Mouse (Mus musculus) midbrain, embryonic 12.5 days (tissue): ENCODE data around the gene Ndufa11. TPM values are rescaled to one million over a fixed set of nuclear protein-coding genes. Genes with fewer than 3 reads are reported as not detected.

ENCODE experiments used
- ATAC-seq: fragments of 200-750 bp; cut with Nextera tagmentation; 2 replicates; pipeline ENCODE4 v1.8.0; 2017; ENCODE audit warnings: low read depth, moderate TSS enrichment, moderate library complexity; ENCODE audit not compliant: low FRiP score
- H3K27ac ChIP-seq: fragments of 300-500 bp; sonication (generic); replicated peaks from 2 replicates; pipeline ENCODE4 v1.5.1; 2016; ENCODE audit warnings: mild to moderate bottlenecking
- H3K27me3 ChIP-seq: fragments of 300-500 bp; sonication (generic); 2 replicates; pipeline ENCODE4 v1.6.1; 2016; ENCODE audit warnings: mild to moderate bottlenecking
- H3K36me3 ChIP-seq: fragments of 300-500 bp; sonication (generic); 2 replicates; pipeline ENCODE4 v1.6.1; 2016
- H3K4me1 ChIP-seq: fragments of 300-500 bp; sonication (generic); 2 replicates; pipeline ENCODE4 v1.6.1; 2016
- H3K4me2 ChIP-seq: fragments of 300-500 bp; sonication (generic); replicated peaks from 2 replicates; pipeline ENCODE4 v1.6.1; 2016; ENCODE audit warnings: mild to moderate bottlenecking, moderate library complexity
- H3K4me3 ChIP-seq: fragments of 300-500 bp; sonication (generic); 2 replicates; pipeline ENCODE4 v1.5.1; 2016; ENCODE audit warnings: mild to moderate bottlenecking
- H3K9ac ChIP-seq: fragments of 300-500 bp; sonication (generic); replicated peaks from 2 replicates; pipeline ENCODE4 v1.6.1; 2016; ENCODE audit warnings: mild to moderate bottlenecking, moderate library complexity
- H3K9me3 ChIP-seq: fragments of 300-500 bp; sonication (generic); 2 replicates; pipeline ENCODE4 v1.6.1; 2016; ENCODE audit warnings: mild to moderate bottlenecking
- WGBS: fragments of 180-500 bp; shearing (Covaris S2); methylation state at CpG from one replicate; pipeline ENCODE4 v1.1.7; 2016; 5-methylcytosine and 5-hydroxymethylcytosine counted together
- polyA plus RNA-seq: library from polyadenylated mRNA; unstranded; fragments of >200 nt; fragmentation: Nextera tagmentation; extraction: Ambion mirVana; gene quantifications from 2 replicates; pipeline ENCODE4 v1.2.1, GENCODE M21; 2016

Gene Ndufa11
- polyA plus RNA-seq, 1 experiment from 2014 or later = 338 TPM

DNA sequence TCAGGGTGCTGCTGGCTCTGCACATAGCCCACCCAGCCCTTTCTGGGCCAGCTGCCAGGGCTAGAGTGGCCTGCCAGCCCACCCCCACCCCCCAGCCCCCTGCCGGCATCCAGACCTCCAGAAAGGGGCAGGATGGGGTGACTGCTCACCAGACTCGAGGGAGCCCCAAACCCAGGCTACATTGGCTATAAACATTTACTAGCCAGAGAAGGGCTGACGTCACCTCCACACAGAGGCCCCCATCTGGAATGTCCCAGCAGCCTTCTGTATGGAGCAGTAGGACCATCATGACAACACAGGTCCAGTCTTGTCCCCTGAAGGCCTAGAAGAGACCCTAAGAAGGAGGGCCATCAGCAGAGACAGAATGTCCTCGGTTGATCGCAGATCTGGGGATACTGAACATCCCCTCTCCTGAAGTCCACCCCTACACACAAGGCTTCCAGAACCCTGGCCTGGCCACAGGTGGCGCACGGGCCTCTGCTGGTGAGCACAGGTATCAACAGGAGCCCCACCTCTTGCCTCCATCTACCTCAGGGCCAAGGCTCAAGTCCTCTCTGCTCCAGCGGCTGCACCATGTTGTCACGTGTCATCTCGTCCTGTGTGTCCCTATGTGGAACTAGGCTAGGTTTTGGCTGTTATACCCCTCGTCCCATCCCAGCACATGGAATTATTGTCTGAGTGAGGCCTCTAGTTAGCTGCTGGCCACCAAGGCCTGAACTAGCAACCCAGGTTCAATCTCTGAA lies 6.0 kb downstream of the Ndufa11 start:
- no peak for ATAC-seq
- H3K4me3 ChIP-seq = no peak overlapping the region
- H3K9me3 ChIP-seq = no peaks in the 10 kb centered on the region
- WGBS = 87% methylated on average over 11 of the region's 11 CpGs
- H3K36me3 ChIP-seq = peaks cover 38% of the 10 kb centered on the region
- no peak overlapping the region for H3K4me2 ChIP-seq
- H3K27ac ChIP-seq = no peak overlapping the region
- peaks cover 23% of the 10 kb centered on the region for H3K4me1 ChIP-seq
- H3K27me3 ChIP-seq = no peaks in the 10 kb centered on the region; the same call in 1 of the 2 replicates
- no peak overlapping the region for H3K9ac ChIP-seq

DNA sequence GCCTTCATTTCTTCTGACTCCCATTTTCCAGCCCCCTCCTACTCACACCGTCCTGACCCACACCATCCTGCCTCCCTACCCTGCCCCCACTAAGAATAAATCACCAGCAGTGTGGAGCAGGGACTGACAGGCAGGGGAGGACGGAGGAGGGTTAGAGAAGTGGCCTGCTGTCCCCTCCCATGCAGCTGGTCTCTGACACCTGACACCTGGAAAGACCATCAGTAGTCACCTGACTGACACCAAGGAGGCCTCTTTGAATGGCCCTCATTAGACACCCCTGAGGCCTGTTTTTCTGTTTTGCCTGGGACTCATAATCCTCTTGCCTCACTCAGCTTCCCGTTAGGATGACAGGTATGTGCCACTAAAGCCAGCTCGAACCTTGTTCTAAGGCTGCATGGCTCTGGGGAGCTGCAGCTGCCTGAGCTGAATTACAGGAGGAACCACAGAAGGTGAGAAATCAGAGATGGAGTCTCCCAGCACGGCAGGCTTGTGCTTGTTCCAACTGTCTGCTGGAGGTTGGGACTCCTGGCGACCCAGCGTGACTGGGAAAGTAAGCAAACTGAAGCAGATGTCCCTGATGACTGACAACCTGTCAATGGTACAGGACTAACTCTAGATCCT lies 9.6 kb downstream of the Ndufa11 start:
- WGBS = 12% methylated on average over 7 of the region's 7 CpGs
- H3K4me2 ChIP-seq = no peak overlapping the region
- no peak overlapping the region for H3K4me3 ChIP-seq

GRCm38 (mm10) chr17:56727659-56728058 lies 10.1 kb downstream of the Ndufa11 start:
- no peak overlapping the region for H3K4me3 ChIP-seq
- H3K36me3 ChIP-seq = peaks cover 18% of the 10 kb centered on the region
- 11% methylated on average over 12 of the region's 12 CpGs for WGBS
- H3K4me1 ChIP-seq = peaks cover 18% of the 10 kb centered on the region; the same call in 1 of the 2 replicates
- H3K27me3 ChIP-seq = no peaks in the 10 kb centered on the region; the same call in 1 of the 2 replicates
- H3K9me3 ChIP-seq = no peaks in the 10 kb centered on the region
- no peak overlapping the region for H3K9ac ChIP-seq
- no peak for ATAC-seq
- H3K27ac ChIP-seq = no peak overlapping the region
- H3K4me2 ChIP-seq = no peak overlapping the region

More for the DNA sequence above, 9.6 kb downstream of the Ndufa11 start:
- no peaks in the 10 kb centered on the region; the same call in 1 of the 2 replicates for H3K27me3 ChIP-seq
- H3K9ac ChIP-seq = no peak overlapping the region
- no peak overlapping the region for H3K27ac ChIP-seq
- H3K4me1 ChIP-seq = peaks cover 18% of the 10 kb centered on the region; the same call in 1 of the 2 replicates
- H3K9me3 ChIP-seq = no peaks in the 10 kb centered on the region
- no peak for ATAC-seq
- H3K36me3 ChIP-seq = peaks cover 23% of the 10 kb centered on the region

GRCm38 (mm10) chr17:56728117-56728516 lies 10.6 kb downstream of the Ndufa11 start:
- 45% methylated on average over 12 of the region's 12 CpGs for WGBS
- peaks cover 18% of the 10 kb centered on the region; the same call in 1 of the 2 replicates for H3K4me1 ChIP-seq
- no peak overlapping the region for H3K4me3 ChIP-seq

DNA sequence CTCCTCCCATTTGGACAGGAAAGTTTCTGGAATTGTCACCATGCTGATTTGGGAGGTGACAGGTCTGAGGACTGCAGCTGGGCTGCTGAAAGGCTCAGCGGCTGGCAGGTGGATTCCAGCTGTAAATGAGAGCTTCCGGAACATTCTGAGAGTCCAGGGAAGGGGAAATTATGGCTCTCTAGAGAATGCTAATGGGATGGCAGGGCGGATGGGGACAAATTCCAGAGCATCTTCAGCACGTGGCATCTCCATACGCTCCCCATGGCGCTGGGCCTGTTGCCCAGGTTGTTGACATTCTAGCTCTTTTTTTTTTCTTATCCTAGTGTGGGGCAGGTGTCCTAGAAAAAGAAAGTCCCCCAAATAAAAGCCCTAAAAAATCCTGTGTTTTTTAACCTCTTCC lies 11.6 kb downstream of the Ndufa11 start:
- Histone ChIP-seq H3K9me3 (no peaks in the 10 kb centered on the region), H3K4me1 (peaks cover 18% of the 10 kb centered on the region; the same call in 1 of the 2 replicates), H3K4me3 (no peak overlapping the region), H3K4me2 (no peak overlapping the region), H3K27ac (no peak overlapping the region), H3K9ac (no peak overlapping the region), H3K36me3 (peaks cover 3% of the 10 kb centered on the region; the same call in 1 of the 2 replicates), H3K27me3 (no peaks in the 10 kb centered on the region; the same call in 1 of the 2 replicates)
- WGBS = 64% methylated on average over 6 of the region's 6 CpGs
- no peak for ATAC-seq

More at GRCm38 (mm10) chr17:56728117-56728516, 10.6 kb downstream of the Ndufa11 start:
- Histone ChIP-seq H3K9ac (no peak overlapping the region), H3K27me3 (no peaks in the 10 kb centered on the region; the same call in 1 of the 2 replicates), H3K9me3 (no peaks in the 10 kb centered on the region), H3K4me2 (no peak overlapping the region), H3K27ac (no peak overlapping the region), H3K36me3 (peaks cover 13% of the 10 kb centered on the region)
- ATAC-seq = no peak

GRCm38 (mm10) chr17:56729656-56730055 lies 12.1 kb downstream of the Ndufa11 start:
- 51% methylated on average over 2 of the region's 2 CpGs for WGBS
- Histone ChIP-seq H3K4me3 (no peak overlapping the region), H3K9me3 (no peaks in the 10 kb centered on the region), H3K4me1 (peaks cover 18% of the 10 kb centered on the region; the same call in 1 of the 2 replicates), H3K27me3 (no peaks in the 10 kb centered on the region; the same call in 1 of the 2 replicates), H3K4me2 (no peak overlapping the region), H3K27ac (no peak overlapping the region), H3K36me3 (no peaks in the 10 kb centered on the region), H3K9ac (no peak overlapping the region)
- no peak for ATAC-seq

DNA sequence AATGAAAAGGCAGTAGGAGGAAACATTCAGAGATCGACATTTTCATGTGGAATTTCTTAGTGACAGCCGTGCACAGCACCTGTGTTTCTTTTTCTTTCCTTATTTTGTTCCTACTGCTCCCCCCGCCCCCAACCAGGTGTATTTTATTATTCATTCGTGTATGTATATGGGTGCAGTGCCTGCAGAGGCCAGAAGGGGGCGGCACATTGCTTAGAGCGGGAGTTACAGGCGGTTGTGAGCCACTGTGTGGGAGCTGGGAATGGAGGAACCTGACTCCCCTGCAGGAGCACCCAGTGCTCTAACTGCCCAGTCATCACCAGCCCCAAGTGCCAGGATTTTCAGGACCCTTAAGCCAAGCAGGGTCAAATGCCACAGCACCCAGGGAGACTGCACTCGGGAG lies 19.0 kb downstream of the Ndufa11 start:
- Histone ChIP-seq H3K9ac (no peak overlapping the region), H3K4me1 (no peaks in the 10 kb centered on the region), H3K36me3 (no peaks in the 10 kb centered on the region), H3K27ac (no peak overlapping the region), H3K4me3 (no peak overlapping the region), H3K27me3 (peaks cover 6% of the 10 kb centered on the region; the same call in 1 of the 2 replicates), H3K4me2 (no peak overlapping the region), H3K9me3 (no peaks in the 10 kb centered on the region)
- ATAC-seq = no peak
- 46% methylated on average over 8 of the region's 8 CpGs for WGBS

GRCm38 (mm10) chr17:56738221-56738620 lies 20.7 kb downstream of the Ndufa11 start:
- Histone ChIP-seq H3K4me3 (no peak overlapping the region), H3K27ac (no peak overlapping the region), H3K4me2 (no peak overlapping the region), H3K9ac (no peak overlapping the region), H3K36me3 (no peaks in the 10 kb centered on the region), H3K9me3 (no peaks in the 10 kb centered on the region), H3K4me1 (no peaks in the 10 kb centered on the region), H3K27me3 (peaks cover 6% of the 10 kb centered on the region; the same call in 1 of the 2 replicates)
- ATAC-seq = no peak
- whole genome bisulfite sequencing = 79% methylated on average over 10 of the region's 10 CpGs

- no peak overlapping the region for H3K9ac ChIP-seq
- no peaks in the 10 kb centered on the region for H3K36me3 ChIP-seq
- 86% methylated on average over 17 of the region's 17 CpGs for WGBS
- no peaks in the 10 kb centered on the region for H3K9me3 ChIP-seq
- no peak overlapping the region for H3K4me3 ChIP-seq
- no peak overlapping the region for H3K4me2 ChIP-seq
- no peaks in the 10 kb centered on the region for H3K4me1 ChIP-seq
- H3K27ac ChIP-seq = no peak overlapping the region
- peaks cover 6% of the 10 kb centered on the region; the same call in 1 of the 2 replicates for H3K27me3 ChIP-seq
- ATAC-seq = no peak
These were observed 22.7 kb downstream of the Ndufa11 start for GRCm38 (mm10) chr17:56740118-56740787.

- H3K36me3 ChIP-seq = no peaks in the 10 kb centered on the region
- no peak overlapping the region for H3K9ac ChIP-seq
- no peak for ATAC-seq
- no peaks in the 10 kb centered on the region for H3K4me1 ChIP-seq
- WGBS = 86% methylated on average over 17 of the region's 17 CpGs
- no peak overlapping the region for H3K4me2 ChIP-seq
- no peak overlapping the region for H3K27ac ChIP-seq
- H3K9me3 ChIP-seq = no peaks in the 10 kb centered on the region
- H3K4me3 ChIP-seq = no peak overlapping the region
- H3K27me3 ChIP-seq = peaks cover 6% of the 10 kb centered on the region; the same call in 1 of the 2 replicates
These were observed 23.2 kb downstream of the Ndufa11 start for GRCm38 (mm10) chr17:56740788-56741160.

GRCm38 (mm10) chr17:56744173-56744572 lies 26.6 kb downstream of the Ndufa11 start:
- no peak overlapping the region for H3K4me3 ChIP-seq
- no peak overlapping the region for H3K9ac ChIP-seq
- H3K4me1 ChIP-seq = no peaks in the 10 kb centered on the region
- no peak overlapping the region for H3K4me2 ChIP-seq
- peaks cover 10% of the 10 kb centered on the region for H3K27me3 ChIP-seq
- H3K36me3 ChIP-seq = no peaks in the 10 kb centered on the region
- H3K27ac ChIP-seq = no peak overlapping the region
- ATAC-seq = no peak
- 69% methylated on average over 5 of the region's 5 CpGs for WGBS
- no peaks in the 10 kb centered on the region for H3K9me3 ChIP-seq
